Mouse (Mus musculus) myocyte (in vitro differentiated cells): ENCODE measurements around the gene Rhbg.

ENCODE experiments used
- CEBPB ChIP-seq: IDR thresholded peaks from 2 replicates; pipeline ENCODE4 v1.6.1; 2011; ENCODE audit warnings: mild to moderate bottlenecking, moderate library complexity; ENCODE audit not compliant: poor library complexity, insufficient read depth, severe bottlenecking
- E2F4 ChIP-seq: IDR thresholded peaks from one replicate; pipeline ENCODE4 v1.6.1; 2011; ENCODE audit warnings: mild to moderate bottlenecking, control low read depth, moderate library complexity; ENCODE audit not compliant: insufficient read depth
- MAX ChIP-seq: IDR thresholded peaks from one replicate; pipeline ENCODE4 v1.6.1; 2011; ENCODE audit warnings: low read depth, mild to moderate bottlenecking, control low read depth
- MYOD1 ChIP-seq, 3 experiments: IDR thresholded peaks; one replicate each; pipeline ENCODE4 v1.6.1; 2011; ENCODE audit warnings: control low read depth in 2 of 3, low read depth in 2 of 3, mild to moderate bottlenecking in 2 of 3, moderate library complexity in 1 of 3; ENCODE audit not compliant: insufficient read length in 2 of 3, control insufficient read depth in 1 of 3
- MYOG ChIP-seq, 3 experiments: IDR thresholded peaks; one replicate each; pipeline ENCODE4 v1.6.1; 2011; ENCODE audit warnings: control low read depth in 2 of 3, low read depth in 2 of 3, mild to moderate bottlenecking in 2 of 3; ENCODE audit not compliant: insufficient read length in 2 of 3, control insufficient read depth in 1 of 3, insufficient read depth in 1 of 3
- POLR2A ChIP-seq: IDR thresholded peaks from one replicate; pipeline ENCODE4 v1.6.1; 2011; ENCODE audit warnings: low read depth, mild to moderate bottlenecking, control low read depth, moderate library complexity; ENCODE audit not compliant: insufficient read length
- POLR2AphosphoS2 ChIP-seq: IDR thresholded peaks from one replicate; pipeline ENCODE4 v1.6.1; 2011; ENCODE audit warnings: low read depth, control low read depth; ENCODE audit not compliant: insufficient read length
- SRF ChIP-seq: IDR thresholded peaks from one replicate; pipeline ENCODE4 v1.6.1; 2011; ENCODE audit warnings: low read depth; ENCODE audit not compliant: control insufficient read depth, insufficient read length
- TCF12 ChIP-seq: IDR thresholded peaks from one replicate; pipeline ENCODE4 v1.6.1; 2011; ENCODE audit warnings: mild to moderate bottlenecking, control low read depth; ENCODE audit not compliant: poor library complexity, insufficient read depth, severe bottlenecking
- TCF3 ChIP-seq: IDR thresholded peaks from one replicate; pipeline ENCODE4 v1.6.1; 2011; ENCODE audit warnings: low read depth, control low read depth; ENCODE audit not compliant: insufficient read length
- USF1 ChIP-seq: IDR thresholded peaks from one replicate; pipeline ENCODE4 v1.6.1; 2011; ENCODE audit warnings: low read depth, mild to moderate bottlenecking, control low read depth, moderate library complexity

DNA sequence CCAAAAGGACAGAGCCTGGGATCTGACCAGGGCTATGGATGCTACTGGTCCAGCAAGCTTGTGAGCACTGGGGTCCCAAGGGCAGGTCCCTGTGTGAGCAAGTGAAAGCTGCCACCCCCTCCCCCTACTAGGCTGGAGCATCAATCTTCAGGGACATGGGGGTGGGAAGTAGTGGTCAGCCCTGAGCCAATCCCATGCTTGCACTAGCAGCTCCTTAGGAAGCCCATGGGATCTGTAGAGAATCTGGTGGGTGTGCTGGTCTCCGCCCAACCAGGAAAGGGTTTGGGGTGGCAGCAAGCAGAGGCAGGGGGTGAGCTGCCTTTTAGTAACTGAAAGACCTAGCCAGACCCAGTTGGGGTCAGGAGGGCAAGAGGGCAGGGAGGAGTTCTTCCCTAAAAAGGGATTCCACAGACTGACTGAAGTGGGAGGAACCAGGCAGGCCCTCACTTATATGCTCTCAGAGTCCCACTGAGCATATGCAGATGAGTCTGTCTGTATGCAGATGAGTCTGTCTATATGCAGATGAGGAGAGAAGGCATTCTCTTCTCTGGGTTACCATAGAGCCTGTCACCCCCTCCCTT, 23.4 kb downstream of the Rhbg start:
- no peak for TF ChIP-seq POLR2A
- no peak for TF ChIP-seq MYOG (IDR thresholded peaks at IDR 0.05; ENCODE audit: control insufficient read depth in 1 of 3, insufficient read depth in 1 of 3, insufficient read length in 2 of 3, low read depth in 2 of 3)
- no peak for TF ChIP-seq POLR2AphosphoS2
- no peak for TF ChIP-seq MYOD1 (IDR thresholded peaks at IDR 0.05; ENCODE audit: control insufficient read depth in 1 of 3, insufficient read length in 2 of 3, low read depth in 2 of 3)
- no peak for TF ChIP-seq USF1
- TF ChIP-seq TCF12, result no peak
- TF ChIP-seq TCF3, result no peak
- no peak for TF ChIP-seq MAX
- no peak for TF ChIP-seq E2F4
- TF ChIP-seq CEBPB, result no peak
- TF ChIP-seq SRF, result no peak
